Mouse (Mus musculus) layer of hippocampus, adult 8-10 months (tissue): ENCODE results near the gene Dgat2. TPM values are rescaled to one million over a fixed set of nuclear protein-coding genes. Genes with fewer than 3 reads are reported as not detected.

Source experiments
- DNase-seq, 2 experiments: peaks; one replicate each; pipeline ENCODE4 v3.0.0; 2022; ENCODE audit warnings: low spot score in 2 of 2
- total RNA-seq, 4 experiments: library from RNA; stranded (reverse); gene quantifications; 2 replicates each; pipeline ENCODE4 v1.2.4; 2022

The Dgat2 gene
- total RNA-seq, 4 experiments from 2014 or later, result 80.9 to 89.3 (median 85.5) TPM

DNA sequence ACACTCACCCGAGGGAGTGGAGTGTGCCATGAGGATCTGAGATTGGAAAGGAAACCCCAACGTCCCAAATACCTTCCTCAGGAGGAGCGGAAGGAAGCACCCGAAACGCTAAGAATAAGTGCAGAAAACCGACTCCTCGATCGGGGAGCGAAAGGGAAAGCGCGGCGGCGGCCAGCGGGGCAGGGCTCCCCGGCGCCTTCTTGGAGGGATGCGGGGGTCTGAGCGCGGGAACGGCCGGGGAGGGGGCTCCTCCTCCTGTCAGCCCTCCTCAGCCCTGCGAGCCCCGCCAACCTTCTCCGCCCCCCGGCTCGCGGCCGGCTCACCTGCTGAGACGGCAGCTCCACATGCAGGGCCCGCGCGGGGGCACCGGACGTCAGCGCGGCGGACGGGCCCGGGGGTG lies 42.0 kb downstream of the Dgat2 start:
- no peak for DNase-seq

DNA sequence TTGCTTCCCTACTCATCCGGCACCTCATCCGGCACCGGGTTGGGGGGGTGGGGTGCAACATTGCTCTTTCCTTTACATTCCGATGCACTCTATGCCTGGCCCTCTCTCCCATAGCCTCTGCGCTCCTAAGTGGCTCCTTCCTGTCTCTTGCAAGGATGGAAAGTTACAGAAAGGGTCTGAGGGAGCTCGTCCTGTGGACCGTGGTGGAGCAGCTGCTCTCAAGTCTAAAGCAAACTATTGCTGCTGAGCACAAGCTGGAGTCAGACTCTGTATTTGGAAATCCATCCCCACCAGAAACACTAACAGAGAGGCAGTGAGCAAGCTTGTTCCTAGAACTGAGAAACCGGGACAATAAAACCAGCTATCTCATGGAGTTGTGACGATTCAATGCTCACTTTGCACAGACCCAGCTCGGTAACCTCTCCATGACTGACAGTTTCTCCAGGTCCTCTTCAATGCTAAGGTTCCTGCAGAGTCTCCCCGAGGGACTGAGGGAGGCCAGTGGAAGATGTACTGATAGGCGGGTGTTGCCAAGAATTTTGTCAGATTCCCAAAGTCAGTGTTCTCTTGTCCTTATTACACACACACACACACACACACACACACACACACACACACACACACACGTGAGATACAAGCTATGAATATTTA lies 42.6 kb downstream of the Dgat2 start:
- no peak for DNase-seq

DNA sequence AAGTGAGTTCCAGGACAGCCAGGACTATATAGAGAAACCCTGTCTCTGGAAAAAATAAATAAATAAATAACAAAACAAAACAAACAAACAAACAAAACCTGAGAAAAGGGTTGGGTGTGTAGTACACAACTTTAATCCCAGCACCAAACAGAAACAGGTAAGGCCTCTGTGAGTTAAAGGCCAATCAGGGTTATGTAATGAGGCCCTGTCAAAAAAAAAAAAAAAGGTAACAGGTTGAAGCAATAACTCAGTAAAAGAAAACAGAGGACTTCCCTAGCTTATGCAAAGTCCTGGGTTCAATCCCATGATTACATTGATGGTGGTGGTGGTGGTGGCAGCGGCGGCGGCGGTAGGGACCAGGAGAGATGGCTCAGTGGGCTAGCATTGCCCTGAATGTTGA lies 45.0 kb downstream of the Dgat2 start:
- no peak for DNase-seq

DNA sequence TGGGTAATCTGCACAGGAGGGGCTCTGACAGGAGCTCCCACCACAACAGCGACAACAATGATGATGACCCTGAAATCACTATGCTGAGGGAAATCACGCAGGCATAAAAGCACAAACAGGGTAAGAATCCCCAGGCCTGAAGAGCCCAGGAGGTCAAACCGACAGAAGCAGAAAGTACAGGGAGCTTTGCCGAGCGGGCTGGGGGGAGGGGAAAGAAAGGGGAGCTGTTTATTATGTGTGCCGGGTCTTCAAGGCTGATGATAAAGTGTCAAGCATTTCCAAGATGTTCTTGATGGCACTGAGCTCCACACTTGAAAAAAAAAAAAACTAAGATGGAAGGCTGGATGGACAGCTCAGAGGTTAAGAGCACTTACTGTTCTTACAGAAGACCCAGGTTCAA lies 45.7 kb downstream of the Dgat2 start:
- no peak for DNase-seq

DNA sequence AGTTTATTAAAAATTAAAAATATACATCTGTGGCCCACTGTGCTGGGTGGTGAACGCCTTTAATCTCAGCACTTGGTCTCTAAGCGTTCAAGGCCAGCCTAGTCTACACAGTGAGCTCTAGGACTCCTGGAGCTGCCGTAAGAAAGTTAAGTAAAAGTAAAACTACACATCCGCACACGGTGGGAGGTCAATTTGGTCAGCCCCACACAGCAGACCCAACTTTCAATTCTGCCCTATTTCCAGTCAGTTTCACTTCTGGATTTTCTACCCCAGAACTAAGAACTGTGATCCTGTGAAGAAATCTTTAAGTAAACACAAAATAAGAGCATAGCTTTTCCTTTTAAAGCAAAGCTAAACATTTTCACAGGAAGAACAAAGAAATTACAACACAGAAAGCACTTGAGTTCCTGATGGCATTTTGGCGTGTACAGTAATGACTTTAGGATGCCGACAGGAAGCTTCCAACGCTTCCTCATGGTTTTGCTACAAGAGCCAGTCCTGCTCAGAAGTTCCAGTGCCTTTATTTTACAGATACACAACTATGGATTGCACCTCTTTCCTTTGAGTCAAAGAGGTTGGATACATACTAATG lies 48.6 kb downstream of the Dgat2 start:
- no peak for DNase-seq

DNA sequence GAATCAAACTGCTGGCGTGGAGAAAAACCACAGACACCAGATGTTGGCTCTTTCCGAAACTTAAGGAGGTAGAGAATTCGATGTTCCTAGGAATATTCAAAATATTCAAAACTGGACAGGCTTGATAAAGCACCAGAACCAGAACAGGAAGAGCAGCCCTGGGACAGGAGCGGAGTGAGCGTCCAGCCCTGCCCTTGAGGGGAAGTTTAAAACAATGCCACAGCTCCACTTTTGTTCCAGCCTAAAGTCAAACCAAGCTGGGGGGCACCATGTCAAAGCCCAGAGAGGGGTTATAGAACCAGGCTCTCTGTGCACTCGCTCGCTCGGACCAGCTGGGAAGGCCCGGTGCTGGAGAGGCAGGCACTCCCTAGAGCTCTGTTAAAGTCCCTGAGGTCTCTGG lies 49.9 kb downstream of the Dgat2 start:
- no peak for DNase-seq

DNA sequence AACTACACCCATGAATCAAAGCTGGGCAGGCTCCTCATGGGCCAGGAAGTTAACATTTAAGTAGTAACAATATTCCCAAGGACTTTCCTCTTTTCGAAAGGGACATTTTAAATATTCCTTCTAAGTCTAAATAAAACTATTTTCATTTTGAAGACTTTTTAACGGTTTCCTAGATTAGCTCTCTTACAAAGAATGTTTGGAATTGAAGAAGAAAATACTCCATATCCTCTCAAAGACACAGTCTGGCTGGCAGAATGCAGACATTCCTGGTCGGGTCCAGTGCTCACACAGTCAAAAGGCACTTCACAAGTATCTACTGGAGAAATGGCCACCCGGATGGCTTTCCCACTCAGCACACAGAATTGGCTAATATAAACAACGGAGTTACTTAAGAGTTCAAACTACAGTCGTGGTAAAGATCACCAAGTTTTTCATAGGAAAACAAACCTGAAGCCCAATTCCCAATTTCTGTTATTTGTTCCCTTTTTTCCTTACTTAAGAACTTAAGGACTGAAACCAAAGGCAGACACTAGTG lies 50.6 kb downstream of the Dgat2 start:
- DNase-seq, result no peak

DNA sequence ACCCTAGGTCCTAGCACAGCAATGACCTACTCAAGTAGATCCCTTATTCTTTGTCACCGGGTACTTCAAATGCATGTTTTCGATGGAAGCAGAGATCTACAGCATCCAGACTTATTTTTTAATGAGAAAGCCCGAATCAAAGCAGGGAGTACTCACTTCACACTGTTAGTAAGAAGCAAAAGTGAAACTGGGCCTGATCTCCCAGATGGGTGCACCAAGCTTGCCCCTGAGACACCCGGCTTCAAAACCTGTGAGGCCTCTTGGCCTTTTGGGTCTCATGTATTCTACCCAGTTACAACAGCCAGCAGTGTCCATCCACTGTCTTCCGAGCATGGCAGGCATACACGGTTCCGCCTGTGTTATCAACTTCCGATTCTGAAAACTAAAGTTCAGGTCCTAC lies 53.6 kb downstream of the Dgat2 start:
- no peak for DNase-seq

DNA sequence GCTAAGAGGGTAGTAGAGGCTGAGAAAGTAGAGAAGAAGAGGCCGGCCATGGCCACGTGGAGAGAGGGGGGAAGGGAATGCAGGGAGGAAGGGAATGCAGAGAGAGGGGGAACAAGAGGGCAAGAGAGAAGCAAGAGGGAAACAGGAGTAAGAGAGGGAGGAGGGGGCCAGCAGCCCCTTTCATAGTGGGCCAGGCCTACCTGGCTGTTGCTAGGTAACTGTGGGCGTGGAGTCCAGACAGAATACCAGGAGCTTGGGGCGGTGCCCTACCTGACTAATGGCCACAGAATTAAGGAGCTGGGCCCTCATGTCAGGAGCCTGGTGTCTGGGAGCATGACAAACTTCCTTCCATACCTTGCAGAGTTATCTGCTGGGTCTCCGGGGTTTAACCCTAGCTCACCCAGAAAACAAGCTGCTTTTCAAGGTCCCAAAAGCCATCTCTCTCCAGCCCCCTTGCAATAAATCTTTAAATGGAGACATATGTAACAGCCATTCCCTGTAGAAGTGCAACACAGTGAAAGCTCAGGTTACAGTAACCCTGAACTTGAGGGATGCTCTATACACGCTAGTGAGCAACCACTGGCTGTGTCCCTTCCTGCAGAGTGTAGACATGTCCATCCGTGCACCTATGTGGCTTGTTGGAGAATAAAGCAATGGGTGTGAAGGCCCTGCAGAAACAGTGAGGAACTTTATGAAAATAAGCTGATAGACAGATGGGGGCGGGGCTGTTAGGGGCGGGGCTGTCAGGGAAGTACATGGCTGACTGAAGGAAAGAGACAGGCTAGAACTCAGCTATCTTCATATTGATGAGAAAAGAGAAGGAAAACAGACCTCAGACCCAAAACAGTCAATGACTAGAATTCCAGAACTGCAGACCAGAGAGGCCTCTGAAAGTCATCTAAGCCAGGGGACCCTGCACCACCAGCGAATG lies 54.2 kb downstream of the Dgat2 start:
- DNase-seq, result no peak

DNA sequence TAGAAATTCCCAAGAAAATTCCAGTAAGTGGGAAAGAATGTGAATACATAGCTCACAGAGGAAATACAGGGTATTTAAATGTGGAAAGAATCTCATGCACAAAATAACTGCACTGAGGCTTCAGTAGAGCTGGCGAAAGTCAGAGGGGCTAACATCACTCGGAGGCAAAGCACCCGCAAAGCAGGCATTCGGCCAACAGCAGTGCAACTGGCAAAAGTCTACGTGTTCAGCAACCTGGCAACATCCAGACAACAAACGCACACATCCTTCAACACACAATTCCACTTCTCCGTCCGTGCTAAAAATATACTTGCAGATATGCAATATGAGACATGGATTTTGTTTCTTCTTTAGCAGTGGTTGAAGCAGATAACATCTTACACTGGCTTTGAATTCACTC lies 56.5 kb downstream of the Dgat2 start:
- no peak for DNase-seq

DNA sequence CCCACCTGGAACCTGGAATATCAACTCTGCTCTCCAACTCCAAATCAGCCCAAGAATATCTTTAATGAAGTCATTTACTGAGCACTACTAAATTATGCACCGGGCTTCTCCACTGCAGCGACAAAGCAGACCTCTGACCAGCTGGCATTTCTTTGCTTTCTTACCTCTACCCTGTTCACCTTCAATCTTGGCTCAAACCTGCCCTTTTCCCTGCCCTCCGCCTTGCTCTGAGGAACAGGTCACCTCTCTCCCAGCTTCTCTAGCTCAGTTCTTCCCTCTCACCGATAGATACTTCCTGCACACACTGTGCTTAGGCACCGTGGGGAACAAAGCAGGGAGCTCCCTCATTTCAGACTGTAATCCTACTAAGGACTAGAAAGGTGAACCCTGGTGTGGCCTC lies 59.9 kb downstream of the Dgat2 start:
- no peak for DNase-seq

DNA sequence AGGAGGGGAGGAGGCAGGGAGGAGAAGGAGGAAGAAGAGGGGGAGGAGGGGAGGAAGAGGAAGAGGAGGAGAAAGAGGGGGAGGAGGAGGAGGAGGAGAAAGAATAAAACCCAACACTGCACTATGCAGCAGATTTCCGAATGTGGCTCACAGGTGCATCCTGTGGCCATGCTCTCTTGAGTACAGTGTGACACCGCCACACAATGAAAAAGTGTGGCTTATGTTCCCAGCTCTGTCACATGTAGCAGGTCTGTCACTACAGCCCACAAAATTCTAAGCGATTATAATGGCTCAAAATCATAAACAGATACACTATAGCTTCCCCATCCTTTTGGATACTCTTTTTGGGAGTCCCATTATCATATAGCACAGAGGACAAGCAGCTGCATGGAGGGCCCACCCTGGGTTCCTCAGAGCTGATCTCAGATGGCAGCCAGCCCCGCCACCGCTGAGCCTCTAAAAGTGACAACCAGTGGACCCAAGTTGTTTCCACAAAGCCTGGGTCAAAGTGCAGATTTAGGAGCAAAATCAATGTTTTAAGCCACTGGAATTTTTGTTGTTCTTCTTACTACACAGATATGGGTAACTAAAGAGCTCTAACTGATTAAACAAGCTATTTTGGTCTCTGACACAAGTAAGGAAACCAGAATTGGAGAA lies 61.5 kb downstream of the Dgat2 start:
- DNase-seq, result no peak

DNA sequence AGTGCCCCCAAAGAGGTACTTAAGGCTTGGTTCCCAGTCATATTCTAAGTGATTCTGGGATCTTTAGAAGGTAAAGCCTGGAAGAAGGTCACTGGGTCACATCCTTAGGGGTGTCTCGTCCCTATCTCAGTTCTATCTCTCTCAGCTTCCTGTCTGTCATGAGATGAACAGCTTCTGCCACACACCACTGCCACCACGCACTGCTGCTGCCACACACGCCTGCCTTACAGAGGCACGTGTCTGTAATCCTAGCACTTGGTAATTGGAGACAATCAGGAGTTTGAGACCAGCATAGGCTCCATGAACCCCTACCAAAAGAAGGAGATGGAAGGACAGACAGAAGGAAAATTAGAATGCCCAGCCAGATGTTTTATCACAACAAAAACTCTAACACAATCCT lies 62.4 kb downstream of the Dgat2 start:
- DNase-seq, result no peak

DNA sequence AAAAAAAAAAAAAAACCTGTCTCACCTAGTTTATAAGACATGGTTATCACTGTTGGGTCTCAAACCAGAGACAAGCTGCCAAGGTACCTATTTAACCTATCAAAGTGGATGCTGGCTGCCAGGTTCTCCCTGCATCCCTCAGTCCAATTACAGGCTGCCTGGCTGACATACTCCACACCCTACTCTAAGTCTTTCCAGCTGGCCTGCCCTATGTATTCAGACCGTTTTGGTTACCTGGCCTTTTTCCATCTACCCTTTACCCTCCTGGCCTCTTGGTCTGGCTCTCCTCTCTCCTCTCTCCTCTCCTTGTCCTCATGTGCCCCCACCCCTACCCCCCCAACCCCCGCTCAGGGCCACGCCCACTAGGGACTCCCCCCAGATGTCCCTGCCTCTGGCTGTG lies 65.7 kb downstream of the Dgat2 start:
- no peak for DNase-seq

DNA sequence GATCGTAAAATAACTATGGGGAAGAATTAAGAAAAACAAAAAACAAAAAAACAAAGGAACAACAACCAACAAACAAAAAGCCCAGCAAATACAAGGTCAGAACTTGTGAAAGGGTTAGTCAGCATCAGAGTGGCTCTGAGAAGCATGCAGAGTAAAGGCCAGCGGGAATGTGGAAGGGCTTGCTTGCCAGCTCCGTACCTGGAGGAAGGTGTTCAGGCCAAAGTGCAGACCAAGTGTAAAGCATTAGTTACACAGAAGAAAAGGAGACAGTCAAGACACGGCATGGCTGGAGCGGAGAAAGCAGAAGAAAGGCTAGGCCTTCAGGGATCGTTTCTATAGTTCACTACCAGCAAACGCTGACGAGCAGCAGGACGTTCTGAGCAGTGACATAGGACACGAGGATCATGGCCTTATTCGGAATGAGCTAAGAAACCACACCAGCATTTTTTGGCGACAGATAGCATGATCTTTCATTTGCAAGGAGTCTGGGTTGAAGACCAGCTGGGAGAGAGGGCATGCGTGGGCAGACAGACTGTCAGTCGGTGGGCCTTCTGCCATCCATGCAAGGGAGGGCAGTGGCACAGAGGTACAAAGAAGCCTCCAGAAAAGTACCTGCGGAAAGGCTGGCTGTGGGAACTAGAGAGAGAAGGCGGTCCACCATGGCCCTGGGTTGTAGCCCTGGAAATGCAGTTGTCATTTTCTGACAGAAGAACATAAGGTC lies 68.4 kb downstream of the Dgat2 start:
- no peak for DNase-seq

DNA sequence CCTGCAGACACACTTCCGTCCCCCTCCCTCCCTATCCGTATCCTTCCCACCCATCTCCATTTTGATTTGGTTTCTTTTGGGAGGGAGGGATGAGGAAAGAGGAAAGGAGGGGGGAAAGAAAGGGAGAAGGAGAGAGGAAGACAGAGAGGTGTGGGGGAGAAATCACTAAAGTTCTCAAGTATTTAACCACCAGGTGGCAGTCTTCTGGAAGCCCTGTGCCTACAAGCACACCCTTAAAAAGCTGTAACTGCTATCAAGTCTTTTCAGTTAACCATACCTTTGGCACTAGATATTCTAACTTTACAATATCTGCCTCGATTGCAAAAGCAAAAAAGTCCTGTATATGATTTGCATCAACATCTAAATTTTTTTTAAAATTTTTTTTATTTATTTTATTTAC lies 75.0 kb downstream of the Dgat2 start:
- DNase-seq, result no peak

DNA sequence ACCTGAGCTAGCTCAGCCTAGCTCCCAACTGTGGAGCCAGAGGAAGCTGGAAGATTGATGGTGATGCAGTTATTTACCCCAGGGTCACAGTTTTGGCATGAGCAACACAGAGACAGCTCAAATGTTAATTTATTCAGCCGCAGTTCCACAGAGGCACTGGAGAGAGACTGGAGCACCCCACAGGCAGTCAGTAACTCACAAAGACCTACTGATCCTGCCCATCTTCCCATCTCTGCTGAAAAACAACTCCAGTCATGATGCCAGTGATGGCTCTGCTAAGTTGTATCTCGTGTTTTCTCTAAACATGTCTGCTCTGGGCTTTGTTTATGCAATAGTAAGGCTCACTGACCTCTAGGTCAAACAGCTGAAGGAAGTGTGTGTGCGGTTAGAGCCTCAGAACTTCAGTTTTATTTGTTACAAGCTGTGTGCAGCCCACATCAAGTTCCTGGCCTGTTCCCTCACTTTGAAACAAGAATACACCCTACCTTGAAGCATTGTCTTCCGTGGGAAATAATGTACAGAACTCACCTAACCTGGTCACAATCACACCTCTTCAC lies 75.7 kb downstream of the Dgat2 start:
- DNase-seq, result no peak
